Mouse (Mus musculus) ES-E14 (cell line): Measurements from ENCODE around the gene Asgr1.

Experiments
- CHD2 ChIP-seq: IDR thresholded peaks from 2 replicates; pipeline ENCODE4 v1.6.1; 2014; ENCODE audit warnings: mild to moderate bottlenecking, low read depth, low read length, inconsistent platforms
- HCFC1 ChIP-seq: IDR thresholded peaks from 2 replicates; pipeline ENCODE4 v1.6.1; 2012; ENCODE audit warnings: low read length, inconsistent platforms, borderline replicate concordance; ENCODE audit not compliant: insufficient read depth
- MAFK ChIP-seq: IDR thresholded peaks from 2 replicates; pipeline ENCODE4 v1.6.1; 2014; ENCODE audit warnings: mild to moderate bottlenecking, low read depth, low read length, inconsistent platforms; ENCODE audit not compliant: insufficient read depth
- ZC3H11A ChIP-seq: IDR thresholded peaks from 2 replicates; pipeline ENCODE4 v1.6.1; 2012; ENCODE audit warnings: low read depth, mild to moderate bottlenecking, inconsistent platforms, low read length, borderline replicate concordance

DNA sequence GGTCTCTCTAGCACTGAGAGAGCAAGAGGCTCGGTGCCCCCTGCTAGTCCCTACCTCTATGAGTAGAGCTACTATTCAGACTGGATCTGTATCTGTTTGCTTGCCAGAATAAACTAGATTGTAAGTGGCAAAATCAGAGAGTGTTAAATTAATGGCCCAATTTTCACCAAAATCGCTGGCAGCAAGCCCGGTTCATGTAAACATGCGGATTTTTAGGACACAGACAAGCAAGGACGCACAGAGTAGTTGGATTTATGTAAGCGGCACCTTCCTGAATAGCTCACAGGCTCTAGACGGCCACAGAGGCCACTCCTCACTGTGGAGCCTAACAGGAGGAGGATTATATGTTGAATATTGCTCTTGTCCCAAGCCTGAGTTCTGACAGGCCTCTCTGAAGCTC, 729 bp upstream of the Asgr1 start:
- TF ChIP-seq CHD2 (no peak), MAFK (no peak), HCFC1 (no peak), ZC3H11A (no peak)
